In the genomic region with DNA sequence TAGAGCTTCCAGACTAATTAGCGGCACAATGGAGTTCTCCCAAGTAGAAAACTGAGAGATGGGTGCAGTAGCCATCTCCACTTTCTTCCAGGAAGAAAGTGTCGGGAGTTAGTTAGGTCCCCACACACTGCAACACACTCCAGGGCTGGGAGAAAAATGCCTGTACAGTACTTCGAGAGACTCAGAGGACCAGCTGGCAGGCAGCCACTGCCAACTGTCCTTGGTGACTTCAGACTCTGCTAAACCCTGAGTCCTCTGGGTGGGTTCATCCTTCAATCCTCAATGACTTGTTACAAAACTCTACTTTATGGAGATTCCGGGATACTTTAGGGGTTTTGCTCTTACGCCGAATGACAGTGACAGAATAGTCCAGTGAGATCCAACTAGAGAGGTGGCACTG, we compare ENCODE assay signal across 14 mouse cellular contexts.
"Had no signal": no experiment of that assay in that cellular context is flagged by ENCODE, and none has a peak within 500 bp of the region (broad histone marks: within the 10 kb centered on the region; RNA-seq: fewer than 3 reads in every experiment).

No protein-coding gene starts in this region.

- H3K4me2 ChIP-seq: limb, embryonic 12.5 days; liver, embryonic 13.5 days; midbrain, embryonic 13.5 days; neural tube, embryonic 15.5 days had no signal

- ATAC-seq: liver, postnatal 0 days; midbrain, embryonic 13.5 days had no signal

- DNase-seq: kidney, postnatal 25 days; layer of hippocampus, adult 9-11 months; liver; liver, embryonic 13.5 days; liver, postnatal 0 days; retina, postnatal 1 day; right cerebral cortex, postnatal 4 days; spleen, adult 18-20 months; thymus, adult 18-20 months; thymus, postnatal 14 days had no signal

- H3K4me3 ChIP-seq: limb, embryonic 12.5 days; liver, embryonic 13.5 days; midbrain, embryonic 13.5 days; myocyte; neural tube, embryonic 15.5 days had no signal

- H3K9me3 ChIP-seq: limb, embryonic 12.5 days; liver, embryonic 13.5 days; midbrain, embryonic 13.5 days; neural tube, embryonic 15.5 days had no signal

- H3K27ac ChIP-seq: limb, embryonic 12.5 days; liver, embryonic 13.5 days; midbrain, embryonic 13.5 days; neural tube, embryonic 15.5 days had no signal

- H3K9ac ChIP-seq: limb, embryonic 12.5 days; liver, embryonic 13.5 days; liver, postnatal 0 days; midbrain, embryonic 13.5 days; neural tube, embryonic 15.5 days had no signal

- H3K36me3 ChIP-seq: limb, embryonic 12.5 days; liver, embryonic 13.5 days; midbrain, embryonic 13.5 days; neural tube, embryonic 15.5 days had no signal

- H3K4me1 ChIP-seq: liver, embryonic 13.5 days; neural tube, embryonic 15.5 days had no signal

- H3K27me3 ChIP-seq: liver, embryonic 13.5 days; midbrain, embryonic 13.5 days; neural tube, embryonic 15.5 days had no signal
